Mouse (Mus musculus) right cerebral cortex, adult 2 months (tissue): ENCODE results near the gene Htr1f.

Experiments
- DNase-seq, 2 experiments: peaks; one replicate each; pipeline ENCODE4 v3.0.0; 2021 to 2022; ENCODE audit warnings: low spot score in 2 of 2

Htr1f gene

GRCm38 (mm10) chr16:64973533-64974305, 131.9 kb downstream of the Htr1f start:
- no peak for DNase-seq

GRCm38 (mm10) chr16:64961690-64962089, 144.0 kb downstream of the Htr1f start:
- DNase-seq: no peak

DNA sequence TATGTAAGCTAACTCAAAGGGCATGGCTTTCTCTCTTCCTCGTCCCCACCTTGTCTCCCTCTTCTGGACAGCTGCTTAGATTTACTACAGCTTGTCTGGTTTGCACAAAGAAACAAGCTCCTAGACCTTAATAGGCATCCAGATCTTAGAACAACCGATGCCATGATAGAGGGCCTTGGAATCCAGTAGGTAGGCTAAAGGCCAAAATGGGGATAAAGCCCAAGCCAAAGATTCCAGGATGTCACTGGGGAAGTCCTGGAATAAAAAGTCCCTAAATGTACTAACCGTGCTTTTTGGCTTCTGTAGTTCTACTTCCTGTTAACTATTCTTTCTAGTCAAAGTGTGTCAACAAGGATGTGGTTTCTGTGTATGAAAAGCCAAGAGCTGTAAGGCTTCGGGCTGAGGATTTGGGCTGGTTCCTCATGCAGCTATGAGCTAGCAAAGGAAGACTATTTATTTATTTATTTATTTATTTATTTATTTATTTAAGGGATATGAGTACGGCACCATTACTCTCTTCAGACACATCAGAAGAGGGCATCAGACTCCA, 163.9 kb downstream of the Htr1f start:
- no peak for DNase-seq

DNA sequence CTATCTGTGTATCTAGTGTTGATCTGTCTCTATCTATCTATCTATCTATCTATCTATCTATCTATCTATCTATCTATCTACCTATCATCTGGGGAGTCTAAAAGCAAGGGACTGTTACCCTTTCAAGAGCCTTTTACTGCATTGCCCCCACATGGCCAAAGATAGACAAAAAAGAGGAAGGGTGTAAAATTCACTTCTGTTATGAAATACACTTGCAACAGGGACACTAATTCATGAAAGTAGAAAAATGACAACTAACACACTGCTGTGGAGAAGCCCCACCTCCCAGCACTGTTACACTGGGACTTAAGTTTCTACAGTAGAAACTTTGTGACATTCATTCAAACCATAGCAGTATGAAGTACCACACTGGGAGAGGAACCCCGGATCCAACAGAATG, 170.9 kb downstream of the Htr1f start:
- DNase-seq: no peak

DNA sequence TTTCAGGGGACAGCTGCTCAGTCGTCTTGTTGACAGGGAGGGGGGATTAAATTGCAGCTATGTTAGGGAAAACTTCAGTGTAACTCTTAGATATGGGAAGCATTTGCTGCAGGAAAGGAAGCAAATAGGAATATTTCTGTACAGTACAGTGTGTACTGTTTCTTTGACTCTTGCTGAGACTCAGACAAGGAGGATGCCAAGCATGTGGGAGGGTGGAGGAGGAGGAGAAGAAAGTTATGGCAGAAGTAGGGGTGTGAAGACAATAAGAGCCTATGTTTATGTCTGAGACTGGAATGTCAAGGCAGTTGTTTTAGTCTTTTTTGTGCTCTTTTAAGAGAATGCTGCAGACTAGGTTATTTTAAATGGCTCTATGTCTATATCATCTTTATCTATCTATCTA, 171.6 kb downstream of the Htr1f start:
- DNase-seq: peak; percentile 38 to 60

DNA sequence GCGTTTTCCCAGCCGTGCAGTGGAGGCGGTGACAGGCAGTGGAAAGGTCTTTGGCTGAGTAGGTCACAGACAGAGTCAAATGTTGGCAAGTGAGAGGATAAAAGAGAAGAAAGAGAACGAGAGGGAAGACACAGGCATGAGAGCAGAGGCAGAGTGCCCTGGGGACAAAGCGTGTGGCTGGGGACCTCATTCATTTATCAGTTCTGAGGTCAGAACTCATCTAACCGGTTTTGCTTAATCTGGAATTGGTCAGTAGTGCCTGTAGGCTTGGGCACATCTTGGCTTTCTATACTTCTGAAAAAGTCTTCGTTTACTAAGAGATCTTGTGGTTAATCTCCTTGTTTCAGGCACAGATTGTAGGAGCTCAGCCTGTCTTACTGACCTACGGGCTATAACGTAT, 182.2 kb downstream of the Htr1f start:
- no peak for DNase-seq

DNA sequence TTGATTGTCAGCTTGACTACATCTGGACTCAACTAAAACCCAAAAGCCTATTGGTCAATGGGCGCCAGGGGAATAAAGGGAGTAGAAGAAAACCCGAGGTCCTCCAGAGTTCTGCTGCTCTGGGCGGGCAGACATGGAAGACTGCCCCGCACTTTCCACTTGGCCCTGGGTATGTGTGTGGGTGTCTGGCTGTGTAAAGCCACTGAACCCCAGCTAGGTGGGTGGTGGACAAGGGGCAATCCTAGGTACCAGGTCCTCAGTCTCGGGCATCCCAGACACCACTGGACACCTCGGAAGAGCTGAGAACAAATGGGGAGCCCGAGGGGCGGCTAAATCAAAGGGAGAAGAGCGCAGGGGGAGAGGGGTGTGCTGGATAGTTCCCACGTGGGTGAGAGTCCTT, 196.9 kb downstream of the Htr1f start:
- DNase-seq: no peak

DNA sequence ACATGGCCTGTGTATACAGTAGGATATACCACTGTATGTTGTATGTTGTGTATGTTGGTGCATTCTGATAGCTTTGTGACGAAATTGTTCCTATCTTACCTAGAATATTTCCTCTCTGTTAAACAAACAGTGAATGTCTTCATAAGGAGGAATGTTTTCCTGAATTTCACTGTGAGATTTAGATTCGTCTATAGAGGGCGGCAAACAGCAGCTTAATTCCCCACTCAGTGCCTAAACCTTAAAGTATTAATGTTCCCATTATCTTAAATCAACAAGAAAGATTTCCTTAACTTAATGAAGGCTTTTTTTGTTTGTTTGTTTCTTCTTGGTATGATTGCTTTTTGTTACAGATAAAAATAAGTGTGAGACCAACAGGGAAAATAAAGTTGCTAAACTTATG, 198.5 kb downstream of the Htr1f start:
- peak; percentile 14 to 51 for DNase-seq

DNA sequence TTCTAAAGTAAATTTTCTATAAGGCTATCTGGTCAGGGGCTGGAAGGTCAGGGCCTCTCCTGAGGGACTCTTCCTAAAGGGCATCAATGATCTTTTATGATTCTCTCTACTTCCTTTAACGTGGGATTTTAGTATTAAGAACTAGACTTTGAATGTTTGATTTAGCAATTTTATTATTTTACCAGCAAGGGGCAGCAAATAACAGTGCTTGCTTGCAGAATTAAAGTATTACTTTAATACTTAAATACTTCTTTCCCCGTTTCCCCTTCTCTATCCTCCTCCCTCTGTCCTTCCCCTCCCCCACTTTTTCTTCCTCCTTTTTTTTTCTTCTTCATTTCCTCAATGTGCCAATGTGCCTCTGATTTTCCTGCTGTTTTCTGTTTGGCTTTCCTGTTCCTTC, 202.3 kb downstream of the Htr1f start:
- no peak for DNase-seq

DNA sequence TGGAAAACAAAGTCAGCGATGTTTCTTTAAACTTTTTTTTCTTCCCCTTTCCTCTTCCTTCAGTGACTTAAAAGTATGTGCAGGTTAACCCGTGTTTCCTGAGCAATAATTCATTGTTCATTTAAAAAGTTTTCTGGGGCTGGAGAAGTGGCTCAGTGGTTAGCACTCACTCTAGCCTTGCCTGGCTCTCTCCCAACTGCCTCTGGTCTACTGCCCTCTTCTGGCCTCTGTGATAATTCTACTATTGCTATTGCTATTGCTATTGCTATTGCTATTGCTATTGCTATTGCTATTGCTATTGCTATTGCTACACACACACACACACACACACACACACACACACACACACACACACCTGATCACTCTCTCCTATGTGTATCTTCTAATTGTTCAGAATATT, 206.6 kb downstream of the Htr1f start:
- DNase-seq: no peak

DNA sequence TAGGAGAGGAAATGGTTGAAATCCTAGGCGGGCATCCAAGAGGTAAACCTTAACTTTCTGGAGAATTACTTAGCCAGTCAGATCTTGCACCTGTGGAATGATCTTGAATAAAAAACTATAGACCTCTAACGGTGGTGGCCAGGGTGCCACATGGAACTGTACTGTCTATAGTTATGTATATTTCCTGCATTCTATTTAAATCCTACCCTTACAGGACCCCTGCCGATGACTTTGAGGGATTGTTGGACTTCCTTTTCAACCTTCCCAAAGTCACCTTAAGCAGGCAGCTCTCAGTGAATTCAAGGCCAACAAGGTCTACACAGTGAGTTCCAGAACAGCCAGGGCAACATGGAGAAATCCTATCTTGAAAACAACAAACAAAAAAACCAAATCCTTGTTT, 216.2 kb downstream of the Htr1f start:
- DNase-seq: no peak

DNA sequence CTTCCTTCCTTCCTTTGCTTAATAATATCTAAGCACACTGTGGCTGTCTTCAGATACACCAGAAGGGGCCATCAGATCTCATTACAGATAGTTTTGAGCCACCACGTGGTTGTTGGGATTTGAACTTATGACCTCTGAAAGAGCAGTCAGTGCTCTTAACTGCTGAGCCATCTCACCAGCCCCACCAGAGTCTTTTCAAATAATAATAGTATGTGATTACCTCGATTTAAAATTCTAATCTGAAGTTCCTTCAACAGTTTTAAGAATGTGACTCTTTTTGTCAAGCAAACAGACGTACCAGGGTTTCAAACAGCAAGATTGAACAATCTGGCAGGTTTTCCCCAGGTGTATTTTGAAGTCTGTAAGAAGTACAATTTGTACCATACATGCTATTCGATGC, 220.1 kb downstream of the Htr1f start:
- no peak for DNase-seq

DNA sequence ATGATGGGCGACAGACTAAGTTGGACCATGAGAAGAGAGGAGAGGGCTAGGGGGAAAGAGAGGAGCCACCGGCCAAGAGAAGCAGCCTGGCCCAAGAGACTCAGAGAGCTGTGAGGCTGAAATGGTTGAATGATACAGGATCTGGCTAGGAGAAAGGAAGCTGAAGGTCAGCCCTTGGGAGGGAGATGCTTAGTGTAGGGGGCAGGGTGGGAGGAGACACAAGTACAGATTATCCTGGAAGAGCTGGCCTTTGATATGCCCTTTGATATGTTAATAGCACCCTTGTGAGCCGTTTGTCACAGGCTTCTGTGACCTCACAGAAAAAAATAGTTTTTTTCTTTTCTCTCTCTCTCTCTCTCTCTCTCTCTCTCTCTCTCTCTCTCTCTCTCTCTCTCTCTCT, 220.5 kb downstream of the Htr1f start:
- DNase-seq: no peak

DNA sequence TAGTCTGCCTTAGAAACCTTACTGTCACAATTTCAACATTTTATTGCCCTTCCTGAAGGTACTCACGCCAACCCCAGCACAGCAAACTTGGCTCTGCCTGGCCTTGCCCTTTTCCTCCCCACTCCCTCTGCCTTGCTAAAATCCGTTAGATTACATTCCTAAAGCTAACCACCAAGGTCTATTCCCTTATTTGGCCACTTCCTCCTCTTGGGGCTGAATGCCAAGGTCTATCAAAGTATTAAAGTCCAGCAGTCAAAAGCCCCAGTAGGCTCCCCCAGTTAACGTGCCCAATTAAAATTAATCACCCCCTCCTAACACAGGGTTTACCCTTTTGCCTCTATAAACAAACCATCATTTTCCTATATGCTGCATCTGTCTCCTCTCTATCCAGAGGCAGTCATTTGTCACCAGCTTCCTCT, 221.2 kb downstream of the Htr1f start:
- DNase-seq: no peak

- no peak for DNase-seq
Observed at GRCm38 (mm10) chr16:64883896-64884295, 221.8 kb downstream of the Htr1f start.

DNA sequence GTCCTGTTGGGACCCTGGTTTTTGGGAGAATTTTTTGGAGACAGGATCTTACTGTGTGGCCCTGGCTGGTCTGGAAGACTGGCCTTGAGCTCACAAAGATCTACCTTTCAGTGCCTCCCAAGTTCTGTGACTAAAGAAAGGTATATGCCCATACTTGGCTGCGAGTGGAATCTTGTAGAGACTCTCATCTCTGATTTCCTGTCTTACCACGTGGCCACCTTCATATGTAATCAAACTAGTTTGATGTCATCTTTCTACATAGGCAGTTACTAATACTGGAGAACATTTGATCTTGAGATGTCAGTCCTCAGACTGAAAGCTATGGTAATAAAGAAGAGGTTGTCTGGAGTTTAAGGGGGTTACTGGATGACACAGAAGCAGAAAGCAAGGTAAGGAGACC, 224.2 kb downstream of the Htr1f start:
- DNase-seq: no peak

GRCm38 (mm10) chr16:64880986-64881385, 224.7 kb downstream of the Htr1f start:
- no peak for DNase-seq

DNA sequence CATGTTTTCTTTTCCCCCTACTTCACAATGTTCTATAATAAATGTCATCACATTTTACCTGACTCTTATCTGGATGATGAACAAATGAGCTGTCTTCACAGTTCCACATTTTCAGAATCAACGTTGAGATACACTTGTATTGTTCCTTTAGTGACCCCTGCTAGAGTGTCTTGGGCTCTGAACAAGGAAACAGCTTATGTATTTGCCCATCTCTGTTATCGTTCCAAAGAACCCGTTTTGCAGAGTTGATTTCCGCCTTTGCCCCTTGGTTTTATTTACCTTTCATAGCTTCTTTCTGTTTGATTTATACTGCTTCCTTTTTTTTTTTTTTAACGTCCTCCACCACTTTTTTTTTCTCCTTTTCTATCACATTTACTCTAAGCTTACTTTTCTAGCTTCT, 225.9 kb downstream of the Htr1f start:
- no peak for DNase-seq

DNA sequence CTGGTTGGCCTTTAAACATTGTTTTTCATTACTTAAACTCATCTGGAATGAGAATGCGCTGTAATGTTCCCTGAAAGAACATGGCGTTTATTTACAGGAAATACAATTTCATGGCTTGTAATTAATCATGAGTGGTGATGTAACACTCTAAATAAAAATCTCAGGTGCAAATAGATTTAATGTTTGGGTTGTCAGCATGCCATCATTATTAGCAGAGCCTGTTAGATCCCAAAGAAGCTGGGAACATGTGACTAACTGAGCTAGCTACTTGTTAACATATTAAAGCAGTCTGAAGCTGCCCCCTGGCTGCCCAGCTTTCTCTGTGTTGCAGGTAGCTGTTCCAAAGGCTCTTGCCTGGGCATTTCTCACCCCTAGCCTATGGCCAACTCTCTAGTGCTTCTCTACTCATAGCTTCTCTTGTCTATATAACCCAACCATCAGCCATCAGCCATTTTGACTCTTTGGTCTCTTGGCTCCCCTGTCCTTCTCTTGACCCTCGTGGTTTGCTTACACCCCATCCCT, 227.0 kb downstream of the Htr1f start:
- no peak for DNase-seq

DNA sequence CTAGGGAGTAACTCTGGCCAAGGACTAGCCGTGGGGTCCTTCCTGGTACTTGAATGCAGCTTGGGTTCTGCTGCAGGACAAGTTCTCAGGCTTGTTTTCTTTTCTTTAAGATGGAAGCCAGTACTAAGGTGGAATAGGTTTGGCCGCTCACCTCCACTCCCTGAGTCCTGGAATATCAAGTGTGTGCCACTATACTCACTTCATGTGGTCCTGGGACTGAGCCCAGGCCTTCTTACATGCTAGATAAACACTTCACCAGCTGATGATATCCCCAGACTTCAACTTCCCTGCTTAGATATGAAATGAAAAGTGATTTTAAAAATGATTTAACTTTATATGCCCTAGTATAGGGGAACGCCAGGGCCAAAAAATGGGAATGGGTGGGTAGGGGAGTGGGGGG, 228.3 kb downstream of the Htr1f start:
- DNase-seq: no peak

DNA sequence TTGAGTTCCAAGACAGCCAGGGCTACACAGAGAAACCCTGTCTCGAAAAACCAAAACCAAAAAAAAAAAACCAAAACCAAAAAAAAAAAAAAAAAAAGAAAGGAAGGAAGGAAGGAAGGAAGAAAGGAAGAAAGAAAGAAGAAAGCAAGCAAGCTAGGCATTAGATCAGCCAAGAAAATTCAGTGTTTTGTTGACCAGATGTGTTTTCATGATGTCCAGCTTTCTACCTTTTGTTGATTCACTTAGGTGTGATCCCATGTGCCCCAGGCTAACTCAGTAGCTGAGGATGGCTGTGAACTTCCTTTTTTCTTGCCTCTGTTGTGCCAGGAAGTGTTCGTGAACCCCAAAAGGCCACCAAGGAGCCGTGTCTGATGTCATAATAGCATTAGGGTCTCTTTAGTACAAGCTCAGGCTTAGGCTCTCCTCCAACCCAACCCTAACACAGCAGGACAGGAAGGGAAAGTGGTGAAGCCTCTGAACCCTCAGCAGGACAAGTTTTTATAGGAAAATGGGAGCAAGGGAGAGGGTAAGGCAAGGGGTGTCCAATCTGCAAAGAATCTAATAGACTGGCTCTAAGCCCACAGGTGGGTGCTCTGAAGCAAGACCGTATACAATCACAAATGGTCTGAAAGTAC, 228.9 kb downstream of the Htr1f start:
- DNase-seq: no peak

DNA sequence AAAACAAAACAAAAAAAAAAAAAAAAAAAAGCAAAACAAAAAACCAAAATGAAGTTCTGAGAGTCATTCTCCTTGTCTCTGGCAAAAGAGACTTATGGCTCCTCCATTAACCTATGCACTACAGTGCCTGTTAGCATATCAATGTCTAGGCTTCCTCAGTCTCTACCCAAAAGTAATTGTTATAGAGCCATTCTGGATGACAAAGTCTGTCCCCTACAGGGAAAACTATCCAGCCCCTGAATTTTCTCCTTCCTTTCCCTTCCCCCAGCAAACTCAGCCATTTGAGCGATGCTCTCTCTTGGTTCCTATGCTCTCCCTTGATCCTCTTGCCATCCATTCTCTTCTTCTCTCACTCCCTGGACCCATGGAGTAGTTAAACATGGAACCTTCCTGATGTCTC, 229.8 kb downstream of the Htr1f start:
- DNase-seq: no peak

DNA sequence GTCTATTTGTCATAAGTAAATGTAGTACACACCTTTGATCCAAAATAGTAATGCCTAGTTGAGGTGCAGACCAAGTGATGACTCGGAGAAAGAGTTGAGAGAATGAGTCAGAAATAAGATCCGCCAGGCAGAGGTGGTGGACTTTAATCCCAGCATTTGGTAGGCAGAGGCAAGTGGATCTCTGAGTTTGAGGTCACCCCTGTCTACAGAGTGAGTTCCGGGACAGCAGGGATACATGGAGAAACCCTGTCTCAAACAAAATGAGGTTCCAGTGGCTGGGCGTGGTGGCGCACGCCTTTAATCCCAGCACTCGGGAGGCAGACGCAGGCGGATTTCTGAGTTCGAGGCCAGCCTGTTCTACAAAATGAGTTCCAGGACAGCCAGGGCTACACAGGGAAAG, 230.3 kb downstream of the Htr1f start:
- DNase-seq: no peak
